Mouse (Mus musculus) limb, embryonic 11.5 days (tissue): Measurements from ENCODE around the gene Zfp770. TPM values are rescaled to one million over a fixed set of nuclear protein-coding genes. Genes with fewer than 3 reads are reported as not detected.
A peak's percentile ranks its signal among the peaks of the same experiment; 100 is the strongest.

Source experiments
- ATAC-seq: fragments of 200-750 bp; cut with Nextera tagmentation; 2 replicates; pipeline ENCODE4 v1.8.0; 2017; ENCODE audit warnings: low read depth; ENCODE audit not compliant: insufficient number of reproducible peaks, low FRiP score, low TSS enrichment
- DNase-seq: peaks from one replicate; pipeline ENCODE4 v3.0.0-alpha.2; 2015; ENCODE audit warnings: low spot score
- H3K27ac ChIP-seq: fragments of 300-500 bp; sonication (generic); replicated peaks from 2 replicates; pipeline ENCODE4 v1.5.1; 2014; ENCODE audit warnings: low read depth, mild to moderate bottlenecking, low read length
- H3K27me3 ChIP-seq: fragments of 300-500 bp; sonication (generic); 2 replicates; pipeline ENCODE4 v1.6.1; 2014; ENCODE audit warnings: mild to moderate bottlenecking, low read length, mixed read lengths; ENCODE audit not compliant: control insufficient read depth, insufficient read depth
- H3K36me3 ChIP-seq: fragments of 300-500 bp; sonication (generic); 2 replicates; pipeline ENCODE4 v1.6.1; 2014; ENCODE audit warnings: mild to moderate bottlenecking, low read length, moderate library complexity, mixed read lengths; ENCODE audit not compliant: control insufficient read depth, insufficient read depth
- H3K4me1 ChIP-seq: fragments of 300-500 bp; sonication (generic); 2 replicates; pipeline ENCODE4 v1.6.1; 2014; ENCODE audit warnings: low read length, mixed read lengths; ENCODE audit not compliant: control insufficient read depth, insufficient read depth
- H3K4me2 ChIP-seq: fragments of 300-500 bp; sonication (generic); 2 replicates; pipeline ENCODE4 v1.6.1; 2014; ENCODE audit warnings: low read depth, mild to moderate bottlenecking, moderate library complexity; ENCODE audit not compliant: severe bottlenecking
- H3K4me3 ChIP-seq: fragments of 300-500 bp; sonication (generic); 2 replicates; pipeline ENCODE4 v1.5.1; 2014; ENCODE audit warnings: low read depth, low read length
- H3K9ac ChIP-seq: fragments of 300-500 bp; sonication (generic); 2 replicates; pipeline ENCODE4 v1.6.1; 2014; ENCODE audit warnings: mild to moderate bottlenecking, low read length
- H3K9me3 ChIP-seq: fragments of 300-500 bp; sonication (generic); 2 replicates; pipeline ENCODE4 v1.6.1; 2016; ENCODE audit warnings: low read length; ENCODE audit not compliant: control insufficient read depth
- WGBS: fragments of 180-500 bp; shearing (Covaris S2); extraction: QIAGEN DNeasy Blood & Tissue Kit; methylation state at CpG from one replicate; pipeline ENCODE4 v1.1.7; 2014; 5-methylcytosine and 5-hydroxymethylcytosine counted together
- polyA plus RNA-seq: library from polyadenylated mRNA; unstranded; fragments of >200 nt; fragmentation: Nextera tagmentation; extraction: Ambion mirVana; gene quantifications from 2 replicates; pipeline ENCODE4 v1.2.1, GENCODE M21; 2014

The Zfp770 gene
- polyA plus RNA-seq, 1 experiment from 2014 or later: 4.8 TPM

DNA sequence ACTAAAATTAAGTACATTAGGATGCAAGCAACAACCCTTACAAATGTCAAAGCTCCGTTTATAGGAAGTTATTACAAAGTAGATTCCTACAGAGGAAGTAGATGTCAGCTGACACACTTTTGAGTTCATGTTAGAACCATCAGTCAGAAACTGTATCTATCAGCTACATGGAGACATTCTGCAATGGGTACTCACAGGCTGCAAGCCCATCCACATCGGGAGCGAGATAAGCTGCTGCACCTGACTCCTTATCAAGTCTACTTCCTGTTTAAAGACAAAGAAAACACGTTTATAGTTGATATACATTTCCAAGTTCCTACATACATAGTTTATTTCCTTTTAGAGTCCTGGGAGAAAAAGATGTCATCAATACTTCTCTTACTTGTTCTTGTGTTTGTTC is 43.9 kb downstream of the Zfp770 start:
- no peaks in the 10 kb centered on the region for H3K9me3 ChIP-seq
- peaks cover 14% of the 10 kb centered on the region for H3K36me3 ChIP-seq
- no peaks in the 10 kb centered on the region for H3K27me3 ChIP-seq
- no peak for ATAC-seq
- no peak overlapping the region for H3K4me3 ChIP-seq
- H3K4me1 ChIP-seq: no peaks in the 10 kb centered on the region
- H3K4me2 ChIP-seq: no peak overlapping the region
- WGBS: 90% methylated on average over 4 of the region's 4 CpGs
- no peak overlapping the region for H3K27ac ChIP-seq
- no peak overlapping the region for H3K9ac ChIP-seq
- no peak for DNase-seq

DNA sequence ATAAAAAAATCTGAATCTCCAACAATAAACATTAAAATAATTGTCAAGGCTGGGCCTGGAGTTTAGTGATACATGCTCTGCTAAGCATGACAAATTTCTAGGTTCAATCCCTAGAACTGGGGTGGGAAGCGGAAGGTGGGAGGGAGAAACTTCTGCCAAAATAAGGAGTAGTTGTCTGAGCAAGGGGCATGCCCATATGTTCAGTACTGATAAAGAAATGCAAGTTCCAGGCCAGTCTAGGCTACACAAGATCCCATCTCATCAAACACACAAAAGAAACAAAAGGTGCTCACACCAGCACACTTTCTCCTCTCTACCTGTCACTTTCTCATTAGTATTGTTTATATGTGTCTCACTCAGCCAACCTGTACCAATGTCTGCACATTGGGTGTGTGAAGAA is 44.6 kb downstream of the Zfp770 start:
- H3K36me3 ChIP-seq: peaks cover 13% of the 10 kb centered on the region
- WGBS: 91% methylated on average over 1 of the region's 1 CpGs
- DNase-seq: no peak

DNA sequence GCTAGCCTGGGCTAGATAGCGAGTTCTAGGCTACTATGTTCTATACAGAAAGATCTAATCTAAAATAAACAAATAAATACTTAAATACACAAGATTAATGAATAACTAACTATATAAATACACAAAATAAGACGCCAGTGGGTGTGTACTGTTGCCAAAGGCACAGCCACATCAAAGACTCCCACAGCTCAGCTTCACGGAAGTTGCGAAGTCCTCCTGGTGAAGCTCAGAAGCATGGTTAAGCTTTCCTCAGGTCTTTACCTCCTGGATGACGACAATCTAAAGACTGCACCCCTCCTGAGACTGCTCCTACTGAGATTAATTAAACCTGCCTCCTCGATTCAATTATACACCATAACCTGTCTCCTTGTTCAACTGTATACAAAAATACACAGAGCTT is 48.0 kb downstream of the Zfp770 start:
- Histone ChIP-seq H3K9me3 (no peaks in the 10 kb centered on the region), H3K4me1 (no peaks in the 10 kb centered on the region), H3K27ac (no peak overlapping the region), H3K9ac (no peak overlapping the region), H3K27me3 (no peaks in the 10 kb centered on the region), H3K4me3 (no peak overlapping the region), H3K36me3 (peaks cover 15% of the 10 kb centered on the region), H3K4me2 (no peak overlapping the region)
- ATAC-seq (no peak), DNase-seq (no peak)
- WGBS: 91% methylated on average over 6 of the region's 6 CpGs

More for the DNA sequence above, 44.6 kb downstream of the Zfp770 start:
- Histone ChIP-seq H3K4me3 (no peak overlapping the region), H3K4me1 (no peaks in the 10 kb centered on the region), H3K4me2 (no peak overlapping the region), H3K27me3 (no peaks in the 10 kb centered on the region), H3K27ac (no peak overlapping the region), H3K9ac (no peak overlapping the region), H3K9me3 (no peaks in the 10 kb centered on the region)
- no peak for ATAC-seq

DNA sequence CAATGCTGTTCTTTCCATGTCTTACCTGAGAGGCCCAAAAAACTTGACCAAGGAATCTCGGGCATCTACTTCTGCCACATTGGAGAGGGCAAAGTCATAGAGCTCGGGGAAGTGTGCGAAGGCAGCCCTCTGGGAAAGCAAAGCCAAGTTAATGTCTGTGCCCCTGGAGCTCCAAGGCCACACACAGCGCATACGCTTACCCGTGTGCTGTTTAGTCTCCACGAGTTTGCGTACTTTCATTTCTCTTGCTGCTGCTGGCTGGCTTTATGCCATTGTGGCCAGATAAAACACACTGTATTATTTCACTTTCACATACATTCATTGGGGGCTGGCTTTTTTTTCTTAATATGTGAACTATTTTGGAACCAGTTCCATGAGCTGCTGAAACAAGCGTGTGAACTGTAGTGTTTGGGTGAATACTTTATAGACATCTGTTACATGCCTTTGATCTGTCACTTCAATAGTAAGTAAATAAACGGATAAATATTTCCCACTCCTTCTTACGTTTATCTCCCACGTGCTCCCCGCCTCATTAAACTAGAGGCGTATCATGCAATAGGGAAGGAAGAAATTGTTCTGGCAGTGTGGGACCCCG is 54.3 kb downstream of the Zfp770 start:
- H3K27me3 ChIP-seq: no peaks in the 10 kb centered on the region
- H3K36me3 ChIP-seq: peaks cover 16% of the 10 kb centered on the region
- no peaks in the 10 kb centered on the region for H3K4me1 ChIP-seq
- H3K27ac ChIP-seq: no peak overlapping the region
- H3K4me2 ChIP-seq: no peak overlapping the region
- 93% methylated on average over 15 of the region's 15 CpGs for WGBS
- ATAC-seq (no peak), DNase-seq (no peak)
- no peak overlapping the region for H3K4me3 ChIP-seq
- H3K9me3 ChIP-seq: no peaks in the 10 kb centered on the region
- H3K9ac ChIP-seq: no peak overlapping the region

DNA sequence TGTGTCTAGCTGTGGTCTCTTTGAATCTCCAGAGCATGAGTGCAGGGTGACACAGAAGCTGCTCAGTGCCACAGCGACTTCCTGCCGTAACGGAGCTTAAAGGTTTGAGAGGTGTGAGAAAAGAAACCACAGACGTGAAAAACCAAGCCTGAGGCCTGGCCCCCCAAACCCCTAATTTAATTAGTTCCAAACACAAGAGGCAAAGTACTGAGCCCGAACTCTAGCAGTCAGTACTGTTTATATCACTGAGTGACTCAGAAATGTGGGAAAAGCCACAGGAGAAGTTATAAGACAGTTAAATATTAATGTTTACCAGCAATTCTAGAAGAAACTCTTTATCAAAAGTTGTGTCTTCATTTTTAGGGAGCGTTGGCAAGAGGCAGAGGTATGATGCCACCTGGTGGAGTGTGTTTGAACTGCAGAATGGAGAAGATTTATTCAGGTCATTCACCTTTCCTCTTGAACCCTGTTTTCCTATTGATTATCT is 55.9 kb downstream of the Zfp770 start:
- H3K9ac ChIP-seq: no peak overlapping the region
- no peaks in the 10 kb centered on the region for H3K9me3 ChIP-seq
- no peaks in the 10 kb centered on the region for H3K4me1 ChIP-seq
- H3K27ac ChIP-seq: no peak overlapping the region
- DNase-seq: peak; percentile 63
- ATAC-seq: no peak
- H3K36me3 ChIP-seq: peaks cover 20% of the 10 kb centered on the region
- WGBS: 66% methylated on average over 6 of the region's 6 CpGs
- no peak overlapping the region for H3K4me3 ChIP-seq
- H3K27me3 ChIP-seq: no peaks in the 10 kb centered on the region
- no peak overlapping the region for H3K4me2 ChIP-seq

DNA sequence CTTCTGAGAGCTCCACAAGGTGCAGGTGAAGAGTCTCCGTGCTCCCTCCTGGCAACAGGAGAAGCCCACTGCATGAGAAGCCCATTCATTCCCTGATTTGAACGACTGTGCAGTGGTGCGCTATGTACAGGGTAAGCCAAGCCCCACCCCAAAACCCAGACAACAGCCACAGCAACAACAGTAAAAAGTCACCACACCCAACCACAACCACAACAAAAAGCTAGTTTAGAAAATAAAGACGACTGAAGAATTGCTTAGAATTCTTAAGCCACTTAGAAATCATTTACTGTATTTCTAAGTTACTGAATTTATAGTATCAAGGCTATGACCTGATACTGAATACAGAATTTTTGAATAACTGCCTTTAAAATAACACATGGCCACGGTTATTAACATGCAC is 56.4 kb downstream of the Zfp770 start:
- ATAC-seq (no peak), DNase-seq (no peak)
- H3K36me3 ChIP-seq: peaks cover 18% of the 10 kb centered on the region
- H3K9ac ChIP-seq: no peak overlapping the region
- H3K4me3 ChIP-seq: no peak overlapping the region
- H3K4me2 ChIP-seq: no peak overlapping the region
- H3K27me3 ChIP-seq: no peaks in the 10 kb centered on the region
- 93% methylated on average over 5 of the region's 5 CpGs for WGBS
- H3K4me1 ChIP-seq: no peaks in the 10 kb centered on the region
- H3K27ac ChIP-seq: no peak overlapping the region
- H3K9me3 ChIP-seq: no peaks in the 10 kb centered on the region

DNA sequence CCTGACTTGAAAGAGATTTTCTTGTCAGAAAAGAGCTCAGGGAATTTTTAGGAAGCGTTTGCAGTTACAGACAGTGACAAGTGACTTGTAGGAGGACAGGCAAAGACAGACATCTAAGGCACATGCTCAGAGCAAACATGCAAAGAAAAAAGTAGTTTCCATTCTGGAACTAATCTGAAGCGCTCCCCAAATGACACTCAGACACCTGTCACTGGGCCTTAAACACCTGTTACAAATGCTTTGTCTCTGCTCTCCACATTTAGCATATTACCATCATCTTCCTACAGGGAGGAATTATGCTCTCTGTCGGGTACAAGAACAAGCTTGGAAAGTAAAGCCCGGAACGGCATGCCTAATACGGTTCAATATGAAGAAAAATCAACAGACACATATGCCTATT is 57.4 kb downstream of the Zfp770 start:
- WGBS: 94% methylated on average over 6 of the region's 6 CpGs
- no peak for ATAC-seq
- Histone ChIP-seq H3K9ac (no peak overlapping the region), H3K9me3 (no peaks in the 10 kb centered on the region), H3K36me3 (peaks cover 16% of the 10 kb centered on the region; the same call in 1 of the 2 replicates), H3K4me3 (no peak overlapping the region), H3K4me1 (no peaks in the 10 kb centered on the region), H3K4me2 (no peak overlapping the region), H3K27me3 (no peaks in the 10 kb centered on the region), H3K27ac (no peak overlapping the region)
- no peak for DNase-seq
